Mouse (Mus musculus) olfactory bulb, adult 2 months (tissue): ENCODE data around the gene Tnrc6c.

Experiments
- CTCF ChIP-seq: fragments of 200-500 bp; IDR thresholded peaks from 2 replicates; pipeline ENCODE4 v1.5.1; 2012; ENCODE audit warnings: low read depth, mild to moderate bottlenecking, low read length, moderate library complexity; ENCODE audit not compliant: insufficient read depth
- POLR2A ChIP-seq: fragments of 200-500 bp; IDR thresholded peaks from 2 replicates; pipeline ENCODE4 v1.6.1; 2012; ENCODE audit warnings: mild to moderate bottlenecking, low read depth, low read length, moderate library complexity; ENCODE audit not compliant: insufficient read depth

GRCm38 (mm10) chr11:117706267-117706666, 52.2 kb downstream of the Tnrc6c start:
- TF ChIP-seq POLR2A (no peak), CTCF (no peak)
